Mouse (Mus musculus): Measurements from ENCODE around the gene Tnfsf13.

GRCm38 (mm10) chr11:69715929-69716328 is 30.3 kb upstream of the Tnfsf13 start:
- TF ChIP-seq POLR2A (IDR thresholded peaks at IDR 0.05; ENCODE audit: extremely low read depth, insufficient read depth, low read length) (no peak), CTCF (IDR thresholded peaks at IDR 0.05; ENCODE audit: low read depth, low read length) (no peak)

Data from liver, adult 2 months (tissue).